Mouse (Mus musculus): ENCODE measurements around the gene Acot2.
"Not testable (repeated sequence)": the region's sequence is repeated elsewhere in the genome, so short reads cannot be mapped to it uniquely, and the experiment has no call there.

Gene Acot2

DNA sequence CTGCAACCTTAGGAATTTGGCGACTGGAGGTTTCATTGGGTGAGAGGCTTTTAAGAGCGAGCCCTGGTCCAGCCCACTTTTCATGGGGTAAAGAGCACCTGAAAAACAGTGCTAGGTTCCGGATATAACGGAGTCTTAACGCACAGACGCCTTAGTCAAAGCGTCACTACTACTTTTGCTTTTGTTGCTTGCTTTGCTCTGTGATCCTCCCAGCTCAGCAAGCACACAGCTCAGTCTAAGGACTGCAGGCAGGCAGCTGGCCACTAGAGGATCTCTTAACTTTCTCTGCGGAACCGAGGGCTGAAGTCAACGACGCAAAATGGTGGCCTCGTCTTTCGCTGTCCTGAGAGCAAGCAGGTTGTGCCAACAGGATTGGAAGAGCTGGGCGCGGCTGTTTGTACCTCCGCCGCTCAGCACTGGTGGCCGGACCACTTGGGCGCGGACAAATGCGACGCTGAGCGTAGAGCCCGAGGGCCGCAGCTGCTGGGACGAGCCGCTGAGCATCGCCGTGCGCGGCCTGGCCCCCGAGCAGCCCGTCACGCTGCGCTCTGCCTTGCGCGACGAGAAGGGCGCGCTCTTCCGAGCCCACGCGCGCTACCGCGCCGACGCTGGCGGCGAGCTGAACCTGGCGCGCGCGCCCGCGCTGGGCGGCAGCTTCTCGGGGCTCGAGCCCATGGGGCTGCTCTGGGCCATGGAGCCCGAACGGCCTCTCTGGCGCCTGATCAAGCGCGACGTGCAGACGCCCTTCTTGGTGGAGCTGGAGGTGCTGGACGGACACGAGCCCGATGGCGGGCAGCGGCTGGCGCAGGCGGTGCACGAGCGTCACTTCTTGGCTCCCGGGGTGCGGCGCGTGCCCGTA lies at the start of gene Acot2:
Acot2 (plus strand) TSS at position 279 of the 859 bp plus-strand sequence.
- DNase-seq (ENCODE audit: extremely low spot score, low read depth, low spot score) = peak; percentile 56

DNA sequence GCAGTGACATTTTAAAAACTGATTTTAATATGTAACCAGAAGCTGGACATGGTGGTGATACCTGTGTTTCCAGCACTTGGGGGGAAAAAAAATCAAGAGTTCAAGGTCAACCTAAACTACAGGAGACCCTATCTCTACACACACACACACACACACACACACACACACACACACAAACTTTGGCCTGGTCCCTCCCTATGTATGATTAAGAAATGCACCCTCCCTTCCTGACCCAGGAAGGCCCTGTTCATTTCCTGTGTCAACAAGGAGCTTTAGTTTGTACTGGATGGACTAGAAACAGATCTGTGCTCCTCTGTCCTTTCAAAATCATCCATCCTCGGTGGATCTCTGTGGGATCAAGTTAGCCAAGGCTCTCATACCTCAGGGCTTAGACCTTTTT lies 49.1 kb upstream of the Acot2 start:
- DNase-seq (ENCODE audit: extremely low spot score, low read depth, low spot score) = not testable (repeated sequence)

DNA sequence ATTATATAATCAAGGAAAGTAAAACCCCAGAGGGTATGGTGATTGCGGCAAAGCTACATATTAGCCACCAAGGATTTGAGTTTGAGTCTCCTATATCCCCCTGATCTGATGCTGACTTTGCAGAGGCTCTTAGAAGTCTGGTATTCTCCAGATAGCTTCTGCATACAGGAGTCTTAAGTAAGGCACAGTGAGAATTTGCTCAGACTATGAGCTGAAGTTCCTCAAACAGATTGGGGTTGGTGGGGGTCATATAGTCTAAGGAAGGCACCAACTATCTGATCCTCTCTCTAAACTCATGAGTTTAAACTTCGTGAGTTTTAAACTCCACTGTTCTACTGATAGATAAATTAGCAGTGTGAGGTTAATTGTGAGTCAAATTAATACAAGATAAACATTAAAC lies 48.3 kb upstream of the Acot2 start:
- DNase-seq (ENCODE audit: extremely low spot score, low read depth, low spot score) = no peak

DNA sequence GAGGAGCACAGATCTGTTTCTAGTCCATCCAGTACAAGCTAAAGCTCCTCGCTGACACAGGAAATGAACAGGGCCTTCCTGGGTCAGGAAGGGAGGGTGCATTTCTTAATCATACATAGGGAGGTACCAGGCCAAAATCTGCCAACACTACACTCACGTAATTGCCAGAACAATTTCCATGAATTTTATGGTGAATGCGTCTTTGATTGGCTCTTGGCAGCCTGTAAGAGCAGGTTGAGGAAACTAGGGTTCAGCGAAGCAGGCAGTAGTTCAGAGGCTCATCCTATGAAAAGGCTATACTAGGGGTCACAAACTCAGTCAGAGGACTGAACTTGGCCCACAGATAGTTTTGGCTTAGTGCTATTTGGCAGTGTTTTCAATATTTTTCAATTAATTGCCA lies 47.6 kb upstream of the Acot2 start:
- DNase-seq (ENCODE audit: extremely low spot score, low read depth, low spot score) = no peak

DNA sequence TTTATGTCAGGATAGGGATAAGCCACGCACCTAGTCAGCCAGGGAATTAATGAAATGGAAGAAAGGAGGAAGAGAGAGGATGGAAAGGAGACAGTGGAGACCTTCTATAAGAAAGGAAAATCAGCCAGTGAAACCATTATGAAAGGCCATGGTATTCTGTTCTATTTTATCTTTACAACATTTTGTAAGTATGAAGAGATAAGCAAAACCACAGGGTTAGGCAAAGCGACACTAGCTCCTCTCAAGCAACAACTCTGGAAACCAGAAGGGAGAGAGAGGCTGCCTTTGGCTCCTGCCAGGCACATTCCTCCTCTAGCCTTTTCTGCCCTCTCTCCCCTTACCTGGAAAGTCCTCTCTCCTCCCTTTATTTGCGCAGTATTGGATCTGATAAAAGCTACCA lies 45.7 kb upstream of the Acot2 start:
- no peak for DNase-seq (ENCODE audit: extremely low spot score, low read depth, low spot score)

DNA sequence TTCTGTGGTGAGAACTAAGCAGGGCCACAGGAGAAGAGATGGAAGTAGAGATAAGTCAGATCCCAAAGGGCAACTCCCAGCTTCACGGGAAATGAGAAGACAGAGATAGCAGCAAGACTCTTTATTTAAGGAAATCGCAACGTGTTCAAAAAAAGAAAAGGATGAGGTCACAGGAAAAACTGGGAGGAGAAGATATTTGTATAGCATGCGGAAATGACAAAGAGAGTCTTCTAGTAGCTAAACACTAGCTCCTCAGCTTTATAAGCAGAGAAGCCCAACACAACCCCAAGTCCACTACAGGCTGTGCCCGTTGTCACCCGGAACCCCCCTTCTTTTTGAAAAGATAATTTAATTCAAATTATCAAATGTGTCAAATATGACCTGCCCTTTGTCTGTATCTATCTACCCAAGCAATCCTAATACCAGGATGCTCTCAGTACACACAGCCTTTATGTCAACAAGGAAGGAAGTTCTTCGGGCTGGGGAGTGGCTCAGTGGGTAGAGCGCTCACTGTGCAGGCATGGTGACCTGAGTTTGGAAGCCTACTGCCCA lies 40.3 kb upstream of the Acot2 start:
- DNase-seq (ENCODE audit: extremely low spot score, low read depth, low spot score) = no peak

DNA sequence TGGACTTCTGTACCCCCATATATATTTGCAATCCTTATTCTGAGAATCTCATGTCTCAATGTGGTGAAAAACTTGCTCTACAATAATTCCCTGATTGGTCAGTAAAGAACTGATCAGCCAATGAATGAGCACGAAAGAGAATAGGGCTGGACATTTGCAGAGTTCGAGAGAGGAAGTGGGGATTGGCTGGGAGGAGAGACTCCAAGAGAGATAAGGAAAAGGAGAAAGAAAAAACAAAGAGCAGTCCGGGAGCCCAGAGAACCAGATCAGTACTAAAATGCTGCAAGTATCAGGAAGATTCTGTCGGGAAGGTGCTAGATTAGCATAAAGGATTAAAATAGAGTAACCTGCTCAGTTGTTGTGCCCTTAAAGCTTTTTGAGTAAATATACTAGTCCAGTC lies 38.6 kb upstream of the Acot2 start:
- no peak for DNase-seq (ENCODE audit: extremely low spot score, low read depth, low spot score)

DNA sequence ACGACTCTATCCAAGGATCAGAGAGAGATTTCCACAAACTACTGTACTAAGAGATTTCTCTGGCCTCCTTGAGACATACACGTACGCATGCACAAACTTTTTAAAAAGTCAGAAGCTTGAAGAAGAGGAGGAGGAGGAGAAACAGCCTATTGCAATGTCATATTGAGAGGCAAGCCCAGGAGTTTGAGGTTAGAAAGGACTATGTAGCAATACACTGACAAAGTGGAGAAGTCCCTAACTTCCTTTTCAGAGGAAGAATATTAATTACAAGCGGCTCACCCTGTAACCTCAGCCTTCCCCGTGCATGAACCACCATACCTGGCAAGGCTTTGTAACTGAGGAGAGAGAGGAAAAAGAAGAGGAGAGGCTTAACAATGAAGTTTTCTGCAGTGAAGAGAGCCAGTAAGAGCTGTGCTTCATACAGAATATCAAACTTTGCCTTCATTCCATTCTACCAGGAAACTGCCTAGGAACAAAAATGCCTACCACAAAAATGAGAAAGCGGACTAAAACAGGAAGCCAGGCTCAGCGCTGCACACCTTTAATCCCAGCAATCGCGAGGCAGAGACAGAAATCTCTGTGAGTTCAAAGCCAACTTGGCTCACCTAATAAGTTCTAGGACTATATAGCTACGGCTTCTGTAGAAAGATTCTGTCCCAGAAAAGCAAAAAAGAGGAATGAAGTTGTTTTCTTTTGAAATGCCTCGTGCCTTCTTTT lies 37.7 kb upstream of the Acot2 start:
- no peak for DNase-seq (ENCODE audit: extremely low spot score, low read depth, low spot score)

DNA sequence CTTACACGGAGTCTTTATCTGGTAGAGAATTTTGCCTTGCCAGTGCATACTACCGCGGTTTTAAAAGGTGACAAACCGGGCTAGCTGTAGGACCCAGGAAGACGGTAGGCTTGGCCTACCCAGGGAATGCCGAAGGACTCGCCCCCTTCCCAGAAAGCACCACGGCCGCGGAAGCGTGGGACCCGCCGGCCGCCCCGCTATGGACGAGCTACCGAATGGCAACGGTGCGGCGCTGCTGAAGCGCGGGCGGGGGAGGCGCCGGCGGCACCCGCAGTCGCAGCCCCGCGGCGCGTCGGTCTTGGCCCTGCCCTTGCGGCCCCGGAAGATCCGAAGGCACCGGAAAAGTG lies 37.2 kb upstream of the Acot2 start, which contains the start of gene Riox1:
Riox1 (plus strand) TSS at position 116 of the 347 bp plus-strand sequence.
- DNase-seq (ENCODE audit: extremely low spot score, low read depth, low spot score) = no peak

DNA sequence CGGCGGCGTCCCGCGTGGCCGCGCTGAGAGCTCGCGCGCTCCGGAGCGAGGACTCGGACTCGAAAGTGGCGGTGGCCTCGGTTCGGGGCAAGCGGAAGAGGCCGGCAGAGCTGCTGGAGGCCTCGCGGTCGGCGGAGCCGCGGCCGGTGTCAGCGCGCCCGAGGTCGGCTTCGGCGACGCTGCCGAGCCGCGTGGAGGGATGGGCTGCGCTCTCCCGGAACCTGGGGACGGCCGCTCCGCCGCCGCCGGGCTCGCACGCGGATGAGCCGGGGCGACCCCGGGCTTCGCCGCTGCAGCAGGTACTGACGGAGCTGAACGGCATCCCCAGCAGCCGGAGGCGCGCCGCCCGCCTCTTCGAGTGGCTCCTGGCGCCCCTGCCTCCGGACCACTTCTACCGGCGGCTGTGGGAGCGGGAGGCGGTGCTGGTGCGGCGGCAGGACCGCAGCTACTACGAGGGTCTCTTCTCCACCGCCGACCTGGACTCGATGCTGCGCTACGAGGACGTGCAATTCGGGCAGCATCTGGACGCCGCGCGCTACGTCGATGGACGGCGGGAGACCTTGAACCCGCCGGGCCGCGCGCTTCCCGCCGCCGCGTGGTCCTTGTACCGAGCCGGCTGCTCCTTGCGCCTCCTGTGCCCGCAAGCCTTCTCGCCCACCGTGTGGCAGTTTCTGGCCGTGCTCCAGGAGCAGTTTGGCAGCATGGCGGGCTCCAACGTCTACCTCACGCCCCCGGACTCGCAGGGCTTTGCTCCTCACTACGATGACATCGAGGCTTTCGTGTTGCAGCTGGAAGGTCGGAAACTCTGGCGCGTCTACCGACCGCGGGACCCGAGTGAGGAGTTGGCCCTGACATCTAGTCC lies 36.6 kb upstream of the Acot2 start:
- DNase-seq (ENCODE audit: extremely low spot score, low read depth, low spot score) = no peak

DNA sequence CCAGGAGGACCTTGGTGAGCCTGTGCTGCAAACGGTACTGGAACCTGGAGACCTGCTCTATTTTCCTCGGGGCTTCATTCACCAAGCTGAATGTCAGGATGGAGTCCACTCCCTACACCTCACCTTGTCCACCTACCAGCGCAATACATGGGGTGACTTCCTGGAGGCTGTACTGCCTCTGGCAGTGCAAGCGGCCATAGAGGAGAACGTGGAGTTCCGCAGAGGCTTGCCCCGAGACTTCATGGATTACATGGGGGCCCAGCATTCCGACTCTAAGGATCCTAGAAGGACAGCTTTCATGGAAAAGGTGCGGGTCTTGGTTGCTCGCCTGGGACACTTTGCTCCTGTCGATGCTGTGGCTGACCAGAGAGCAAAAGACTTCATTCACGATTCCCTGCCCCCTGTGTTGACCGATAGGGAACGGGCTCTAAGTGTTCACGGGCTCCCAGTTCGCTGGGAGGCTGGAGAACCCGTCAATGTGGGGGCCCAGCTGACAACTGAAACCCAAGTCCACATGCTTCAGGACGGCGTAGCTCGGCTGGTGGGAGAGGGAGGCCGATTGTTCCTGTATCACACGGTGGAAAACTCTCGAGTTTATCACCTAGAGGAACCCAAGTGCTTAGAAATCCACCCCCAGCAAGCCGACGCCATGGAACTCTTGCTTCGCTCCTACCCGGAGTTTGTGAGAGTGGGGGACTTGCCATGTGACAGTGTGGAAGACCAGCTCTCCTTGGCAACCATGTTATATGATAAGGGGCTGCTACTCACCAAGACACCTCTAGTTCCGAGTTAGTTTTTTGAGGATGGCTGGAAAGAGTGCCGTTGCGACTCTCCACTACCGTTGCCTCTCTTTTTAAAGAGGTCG lies 35.7 kb upstream of the Acot2 start:
- no peak for DNase-seq (ENCODE audit: extremely low spot score, low read depth, low spot score)

DNA sequence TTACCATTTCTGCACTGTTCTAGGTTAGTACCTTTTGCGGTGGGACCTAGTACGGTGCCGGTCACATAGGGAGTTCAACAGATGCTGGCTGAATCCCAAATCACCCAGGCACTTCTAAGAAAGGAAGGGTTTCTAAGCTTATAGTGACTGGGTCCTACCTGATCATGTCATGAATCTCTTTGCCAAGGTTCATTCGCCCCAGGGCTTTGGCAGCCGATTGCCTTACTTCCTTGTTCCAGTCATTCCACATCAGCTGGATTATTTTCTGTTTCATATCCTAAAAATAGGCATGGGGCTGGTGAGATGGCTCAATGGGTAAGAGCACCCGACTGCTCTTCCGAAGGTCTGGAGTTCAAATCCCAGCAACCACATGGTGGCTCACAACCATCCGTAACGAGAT lies 29.4 kb upstream of the Acot2 start:
- no peak for DNase-seq (ENCODE audit: extremely low spot score, low read depth, low spot score)

DNA sequence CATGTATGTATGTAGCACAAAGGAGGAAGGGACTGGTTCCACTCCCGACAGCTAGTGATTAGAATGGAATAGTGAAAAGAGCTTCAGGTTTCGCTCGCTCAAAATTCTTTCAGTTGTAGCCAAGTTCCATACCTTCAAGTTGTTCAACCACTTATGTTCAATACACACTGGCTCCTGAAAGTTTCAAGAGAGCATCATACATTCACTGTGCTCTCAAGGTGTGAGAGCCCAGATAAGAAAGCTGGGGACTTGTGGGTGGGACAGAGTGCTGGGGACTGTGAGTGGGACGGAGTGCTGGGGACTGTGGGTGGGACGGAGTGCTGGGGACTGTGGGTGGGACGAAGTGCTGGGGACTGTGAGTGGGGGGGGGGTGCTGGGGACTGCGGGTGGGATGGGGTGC lies 22.4 kb upstream of the Acot2 start:
- DNase-seq (ENCODE audit: extremely low spot score, low read depth, low spot score) = no peak

DNA sequence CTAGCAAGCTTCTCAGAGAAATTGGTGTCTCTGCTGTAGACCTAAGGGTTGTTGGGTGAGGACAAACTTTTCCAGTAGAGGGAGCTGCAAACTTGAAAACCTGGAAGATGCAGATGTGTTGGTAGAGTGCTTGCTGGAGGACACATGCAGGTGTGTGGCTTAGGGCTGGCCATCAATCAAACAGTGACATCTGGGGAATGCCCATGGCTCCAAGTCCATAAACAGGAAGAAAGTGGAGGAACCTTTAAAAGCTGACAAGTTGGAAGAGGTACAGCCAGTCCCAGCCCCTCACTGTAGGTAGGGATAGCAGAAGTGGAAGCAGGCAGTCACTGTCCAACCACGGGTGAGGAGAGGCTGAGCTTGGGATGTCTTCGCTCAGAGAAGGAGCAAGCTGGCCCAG lies 15.5 kb upstream of the Acot2 start:
- no peak for DNase-seq (ENCODE audit: extremely low spot score, low read depth, low spot score)

DNA sequence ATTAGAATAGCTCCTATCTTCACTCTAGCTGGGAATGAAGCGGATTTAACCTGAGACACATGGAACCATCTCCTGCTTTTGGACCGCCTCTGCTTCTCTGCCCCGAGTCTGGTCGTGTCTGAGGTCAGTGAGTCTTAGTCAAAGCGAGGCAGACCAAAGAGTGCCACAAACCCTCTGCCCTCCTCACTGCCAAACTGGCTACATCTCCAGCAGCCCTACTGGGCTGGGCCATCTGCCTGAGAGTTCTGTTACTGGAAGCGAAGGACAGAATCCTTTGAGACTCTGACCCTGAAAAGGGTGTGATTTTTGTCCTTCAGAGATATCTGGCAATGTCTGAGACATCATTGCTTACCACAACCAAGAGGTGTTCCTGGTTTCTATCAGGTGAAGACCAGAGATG lies 8.8 kb upstream of the Acot2 start:
- no peak for DNase-seq (ENCODE audit: extremely low spot score, low read depth, low spot score)

DNA sequence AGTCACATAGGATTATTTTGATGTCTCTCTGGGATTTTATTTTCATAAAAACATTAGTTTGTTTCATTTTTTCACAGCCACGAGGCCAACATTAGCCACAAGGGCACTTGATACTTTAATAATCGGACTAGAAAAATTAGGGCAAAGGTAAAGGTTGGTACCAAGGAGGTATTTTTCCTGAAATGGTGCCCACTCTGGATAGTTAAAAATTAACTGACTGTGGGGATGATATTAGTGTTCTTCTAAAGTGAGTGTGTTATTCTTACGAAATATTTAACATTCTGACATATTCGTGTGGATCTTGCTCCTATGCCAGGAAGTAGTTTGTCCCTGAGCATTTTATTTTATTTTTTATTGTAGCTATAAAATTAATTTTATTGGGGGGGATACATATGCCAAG lies 6.0 kb upstream of the Acot2 start:
- DNase-seq (ENCODE audit: extremely low spot score, low read depth, low spot score) = no peak

DNA sequence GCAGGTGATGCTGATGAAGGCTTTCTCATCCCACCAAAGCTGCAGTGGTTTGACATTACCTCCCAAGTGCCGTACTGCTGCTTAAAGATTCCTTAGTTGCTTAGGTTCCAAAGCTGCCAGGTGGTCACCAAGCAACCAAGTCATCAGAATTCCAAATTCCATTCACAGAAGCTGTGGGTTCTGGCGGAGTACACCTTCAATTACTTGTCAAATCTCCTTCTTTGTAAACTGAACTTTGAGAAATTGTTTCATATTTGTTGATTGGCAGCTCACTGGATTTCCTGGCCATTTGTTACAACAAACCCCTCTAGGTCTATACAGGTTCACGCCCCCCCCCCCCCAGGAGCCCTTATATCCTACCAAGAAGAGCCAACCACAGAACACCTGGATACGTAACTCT lies 2.9 kb upstream of the Acot2 start, which contains the start of gene Heatr4:
Heatr4 (minus strand) TSS at position 101 of the 400 bp plus-strand sequence.
- DNase-seq (ENCODE audit: extremely low spot score, low read depth, low spot score) = no peak

DNA sequence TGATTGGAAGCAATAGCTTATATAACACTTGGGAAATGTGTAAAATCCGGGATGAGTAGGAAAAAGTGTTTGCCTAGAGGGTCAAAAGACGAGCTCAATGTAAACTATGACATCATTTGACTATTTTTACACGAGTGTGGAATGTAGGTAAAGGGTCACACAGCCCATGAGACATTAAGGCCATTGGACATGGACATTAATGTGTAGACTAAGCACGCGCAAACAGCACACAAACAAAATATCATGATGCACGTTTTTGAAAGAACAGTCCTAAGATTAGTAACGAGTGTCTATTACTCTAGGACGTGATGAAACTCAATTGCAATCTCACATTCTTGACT lies 449 bp upstream of the Acot2 start:
- DNase-seq (ENCODE audit: extremely low spot score, low read depth, low spot score) = no peak

DNA sequence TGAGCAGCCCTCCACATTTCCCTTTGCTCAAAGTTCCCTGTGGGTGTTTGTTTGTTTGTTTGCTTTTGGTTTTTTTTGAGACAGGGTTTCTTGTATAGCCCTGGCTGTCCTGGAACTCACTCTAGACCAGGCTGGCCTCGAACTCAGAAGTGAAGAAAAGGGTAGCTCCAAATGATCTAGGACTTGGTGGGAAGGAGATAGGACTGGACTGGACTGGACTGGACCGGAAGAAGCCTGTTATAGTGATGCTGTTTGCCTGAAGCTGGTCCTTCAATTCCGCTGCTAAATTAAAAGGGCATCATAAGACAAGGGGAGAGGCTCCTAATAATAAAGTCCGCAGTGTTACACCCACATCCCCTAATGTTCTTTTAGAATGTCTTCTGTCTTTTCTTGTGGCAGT lies 822 bp downstream of the Acot2 start:
- DNase-seq (ENCODE audit: extremely low spot score, low read depth, low spot score) = no peak

DNA sequence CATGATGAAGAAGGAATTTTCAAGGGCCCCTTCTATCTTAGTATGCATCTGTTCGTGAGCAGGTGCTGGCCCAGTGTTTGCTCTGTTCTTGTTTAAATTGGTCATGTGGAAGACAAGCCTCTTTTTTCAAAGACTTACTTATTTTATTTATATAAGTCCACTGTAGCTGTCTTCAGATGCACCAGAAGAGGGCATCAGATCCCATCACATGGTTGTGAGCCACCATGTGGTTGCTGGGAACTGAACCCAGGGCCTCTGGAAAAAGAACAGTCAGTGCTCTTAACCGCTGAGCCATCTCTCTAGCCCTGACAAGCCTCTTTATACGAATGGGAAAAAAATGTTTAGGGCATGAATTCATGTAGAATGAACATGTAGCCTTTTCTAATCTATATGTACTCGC lies 1.7 kb downstream of the Acot2 start:
- DNase-seq (ENCODE audit: extremely low spot score, low read depth, low spot score) = no peak

All from hindlimb bud, embryonic 11.5 days (tissue).